Mouse (Mus musculus): Measurements from ENCODE around the gene Ttc39b. TPM values are rescaled to one million over a fixed set of nuclear protein-coding genes. Genes with fewer than 3 reads are reported as not detected.

Ttc39b gene
- total RNA-seq, 2 experiments from 2014 or later: 16.4 to 17.0 TPM

- DNase-seq: no peak
Observed at GRCm38 (mm10) chr4:83317826-83318348, 6.2 kb downstream of the Ttc39b start.

GRCm38 (mm10) chr4:83316718-83317117 is 7.3 kb downstream of the Ttc39b start:
- no peak for DNase-seq

- DNase-seq: no peak
Observed at GRCm38 (mm10) chr4:83315930-83316329, 8.1 kb downstream of the Ttc39b start.

- DNase-seq: peak; percentile 60
Observed at GRCm38 (mm10) chr4:83314922-83315881, 8.9 kb downstream of the Ttc39b start.

- DNase-seq: no peak
Observed at GRCm38 (mm10) chr4:83314261-83314793, 9.7 kb downstream of the Ttc39b start.

GRCm38 (mm10) chr4:83312336-83312735 is 11.7 kb downstream of the Ttc39b start:
- DNase-seq: peak; percentile 26

GRCm38 (mm10) chr4:83311481-83311880 is 12.6 kb downstream of the Ttc39b start:
- DNase-seq: no peak

- no peak for DNase-seq
Observed at GRCm38 (mm10) chr4:83310990-83311389, 13.1 kb downstream of the Ttc39b start.

- DNase-seq: no peak
Observed at GRCm38 (mm10) chr4:83308914-83309313, 15.1 kb downstream of the Ttc39b start.

GRCm38 (mm10) chr4:83307686-83308469 is 16.2 kb downstream of the Ttc39b start:
- peak; percentile 55 for DNase-seq

GRCm38 (mm10) chr4:83306879-83307278 is 17.2 kb downstream of the Ttc39b start:
- DNase-seq: no peak

GRCm38 (mm10) chr4:83305099-83305498 is 19.0 kb downstream of the Ttc39b start:
- no peak for DNase-seq

- peak; percentile 83 for DNase-seq
Observed at GRCm38 (mm10) chr4:83302887-83303827, 20.9 kb downstream of the Ttc39b start.

- no peak for DNase-seq
Observed at GRCm38 (mm10) chr4:83302123-83302737, 21.8 kb downstream of the Ttc39b start.

- no peak for DNase-seq
Observed at GRCm38 (mm10) chr4:83301713-83302112, 22.3 kb downstream of the Ttc39b start.

GRCm38 (mm10) chr4:83284768-83285350 is 39.2 kb downstream of the Ttc39b start:
- peak; percentile 61 for DNase-seq

GRCm38 (mm10) chr4:83283973-83284767 is 39.9 kb downstream of the Ttc39b start:
- peak; percentile 20 for DNase-seq

- no peak for DNase-seq
Observed at GRCm38 (mm10) chr4:83282424-83282823, 41.6 kb downstream of the Ttc39b start.

- DNase-seq: no peak
Observed at GRCm38 (mm10) chr4:83279236-83279635, 44.8 kb downstream of the Ttc39b start.

GRCm38 (mm10) chr4:83274241-83274640 is 49.8 kb downstream of the Ttc39b start:
- DNase-seq: no peak
